Mouse (Mus musculus) CH12.LX (cell line): Measurements from ENCODE around the gene Socs2. TPM values are rescaled to one million over a fixed set of nuclear protein-coding genes. Genes with fewer than 3 reads are reported as not detected.

Source experiments
- DNase-seq: peaks from one replicate; pipeline ENCODE4 v3.0.0-alpha.2; 2013; ENCODE audit errors: extremely low read depth
- H3K27ac ChIP-seq: 2 replicates; pipeline ENCODE4 v1.5.1; 2012; ENCODE audit warnings: low read depth, mild to moderate bottlenecking, control low read depth, moderate library complexity; ENCODE audit not compliant: insufficient read depth
- H3K27me3 ChIP-seq: replicated peaks from 2 replicates; pipeline ENCODE3; 2012; ENCODE audit warnings: inconsistent platforms
- H3K36me3 ChIP-seq, 2 experiments: replicated peaks in 1 of 2; 2 replicates each; pipeline versions ENCODE3 to v1.6.1; 2012; ENCODE audit warnings: inconsistent platforms in 1 of 2, low read length in 1 of 2, mild to moderate bottlenecking in 1 of 2, mixed read lengths in 1 of 2, moderate library complexity in 1 of 2; ENCODE audit not compliant: control insufficient read depth in 1 of 2, insufficient read depth in 1 of 2
- H3K4me1 ChIP-seq, 2 experiments: 2 replicates each; pipeline ENCODE4 v1.6.1; 2012; ENCODE audit warnings: inconsistent platforms in 1 of 2, moderate library complexity in 1 of 2; ENCODE audit not compliant: insufficient read depth in 2 of 2, control insufficient read depth in 1 of 2
- H3K4me2 ChIP-seq: 2 replicates; pipeline ENCODE4 v1.6.1; 2012; ENCODE audit warnings: low read depth, mild to moderate bottlenecking, control low read depth; ENCODE audit not compliant: poor library complexity, insufficient read depth, severe bottlenecking
- H3K4me3 ChIP-seq, 3 experiments: fragments of 150-350 bp in 1 of 3; sonication (generic) in 1 of 3; replicated peaks in 1 of 3; 2 replicates each; pipeline versions ENCODE3 to v1.5.1; 2011 to 2012; ENCODE audit warnings: low read depth in 2 of 3, low read length in 2 of 3, mild to moderate bottlenecking in 2 of 3, moderate library complexity in 2 of 3, control low read depth in 1 of 3, improper control_type of control experiment in 1 of 3, inconsistent platforms in 1 of 3, mixed read lengths in 1 of 3; ENCODE audit not compliant: poor library complexity in 1 of 3
- H3K79me2 ChIP-seq: replicated peaks from 2 replicates; pipeline ENCODE4 v1.6.1; 2012; ENCODE audit warnings: mild to moderate bottlenecking, moderate library complexity; ENCODE audit not compliant: control insufficient read depth, poor library complexity, insufficient read depth, severe bottlenecking; ENCODE audit errors: extremely low read depth
- H3K9ac ChIP-seq: 2 replicates; pipeline ENCODE4 v1.6.1; 2012; ENCODE audit warnings: low read depth, mild to moderate bottlenecking, control low read depth, moderate library complexity; ENCODE audit not compliant: insufficient read depth
- H3K9me3 ChIP-seq: replicated peaks from 2 replicates; pipeline ENCODE3; 2012; ENCODE audit warnings: low read length, inconsistent platforms, mixed read lengths
- BHLHE40 ChIP-seq: IDR thresholded peaks from 2 replicates; pipeline ENCODE4 v1.6.1; 2011; ENCODE audit warnings: mild to moderate bottlenecking, low read depth, low read length, improper control_type of control experiment
- CHD2 ChIP-seq: IDR thresholded peaks from 2 replicates; pipeline ENCODE4 v1.6.1; 2011; ENCODE audit warnings: low read length, improper control_type of control experiment
- CTCF ChIP-seq, 2 experiments: IDR thresholded peaks in 1 of 2; conservative IDR thresholded peaks in 1 of 2; 2 replicates each; pipeline ENCODE4 v1.5.1; 2011 to 2012; ENCODE audit warnings: low read depth in 2 of 2, low read length in 2 of 2, improper control_type of control experiment in 1 of 2, inconsistent platforms in 1 of 2, mild to moderate bottlenecking in 1 of 2, moderate library complexity in 1 of 2
- E2F4 ChIP-seq: IDR thresholded peaks from 2 replicates; pipeline ENCODE4 v1.6.1; 2011; ENCODE audit warnings: low read depth, low read length, improper control_type of control experiment; ENCODE audit not compliant: insufficient replicate concordance
- GABPA ChIP-seq: IDR thresholded peaks from 2 replicates; pipeline ENCODE4 v1.6.1; 2012; ENCODE audit warnings: low read depth, low read length, improper control_type of control experiment, inconsistent platforms; ENCODE audit not compliant: insufficient replicate concordance
- HCFC1 ChIP-seq: IDR thresholded peaks from 2 replicates; pipeline ENCODE4 v1.6.1; 2012; ENCODE audit warnings: low read depth, mild to moderate bottlenecking, inconsistent platforms, low read length, improper control_type of control experiment
- JUN ChIP-seq: IDR thresholded peaks from 2 replicates; pipeline ENCODE4 v1.6.1; 2011; ENCODE audit warnings: low read depth, mild to moderate bottlenecking, low read length, improper control_type of control experiment, moderate library complexity; ENCODE audit not compliant: insufficient read depth
- MAZ ChIP-seq: IDR thresholded peaks from 2 replicates; pipeline ENCODE4 v1.6.1; 2012; ENCODE audit warnings: low read depth, mild to moderate bottlenecking, inconsistent platforms, low read length, improper control_type of control experiment, moderate library complexity
- MEF2A ChIP-seq: IDR thresholded peaks from 2 replicates; pipeline ENCODE4 v1.6.1; 2014; ENCODE audit warnings: low read depth, mild to moderate bottlenecking, inconsistent platforms, low read length, improper control_type of control experiment, borderline replicate concordance
- MXI1 ChIP-seq: IDR thresholded peaks from 2 replicates; pipeline ENCODE4 v1.6.1; 2011; ENCODE audit warnings: mild to moderate bottlenecking, low read depth, low read length, improper control_type of control experiment
- MYC ChIP-seq: IDR thresholded peaks from 2 replicates; pipeline ENCODE4 v1.6.1; 2011; ENCODE audit warnings: low read depth, mild to moderate bottlenecking, improper control_type of control experiment, low read length
- RCOR1 ChIP-seq: conservative IDR thresholded peaks from 2 replicates; pipeline ENCODE4 v1.6.1; 2012; ENCODE audit warnings: low read depth, mild to moderate bottlenecking, inconsistent platforms, low read length, improper control_type of control experiment
- TBP ChIP-seq: conservative IDR thresholded peaks from 2 replicates; pipeline ENCODE4 v1.6.1; 2011; ENCODE audit warnings: low read depth, low read length, improper control_type of control experiment
- TCF12 ChIP-seq: IDR thresholded peaks from 2 replicates; pipeline ENCODE4 v1.6.1; 2014; ENCODE audit warnings: low read depth, mild to moderate bottlenecking, inconsistent platforms, low read length, improper control_type of control experiment
- UBTF ChIP-seq: IDR thresholded peaks from 2 replicates; pipeline ENCODE4 v1.6.1; 2012; ENCODE audit warnings: low read depth, mild to moderate bottlenecking, inconsistent platforms, low read length, improper control_type of control experiment, moderate library complexity
- USF2 ChIP-seq: conservative IDR thresholded peaks from 2 replicates; pipeline ENCODE4 v1.6.1; 2011; ENCODE audit warnings: low read depth, low read length, improper control_type of control experiment
- ZMIZ1 ChIP-seq: IDR thresholded peaks from 2 replicates; pipeline ENCODE4 v1.6.1; 2012; ENCODE audit warnings: low read depth, mild to moderate bottlenecking, inconsistent platforms, low read length, improper control_type of control experiment
- dilution Hi-C: fragments of 300-500 bp; cut with MboI; formaldehyde crosslinking; loops from 2 replicates; pipeline ENCODE4 v1.14.3; 2020; ENCODE audit warnings: low sequenced_read_pairs; ENCODE audit not compliant: extremely low pct_unique_long_range_greater_than_20kb, extremely low pct_ligation_motif_present
- in situ Hi-C: fragments of 300-500 bp; cut with MboI; formaldehyde crosslinking; loops from 3 replicates; pipeline ENCODE4 v1.14.3; 2019; ENCODE audit warnings: low sequenced_read_pairs, low pct_ligation_motif_present, low pct_unique_long_range_greater_than_20kb, mixed read lengths
- polyA plus RNA-seq: library from polyadenylated mRNA; unstranded; fragments of >175 nt; gene quantifications from 2 replicates; pipeline ENCODE4 v1.2.1, GENCODE M21; 2012; ENCODE audit warnings: low read depth; ENCODE audit not compliant: insufficient read length
- total RNA-seq, 2 experiments: library from RNA; depleted of rRNA; stranded (reverse); fragments of 300-350 nt in 1 of 2; fragments of >200 nt in 1 of 2; gene quantifications; 2 replicates each; pipeline ENCODE4 v1.2.3; 2012 to 2014

Socs2 gene
- total and polyA plus RNA-seq, 3 experiments: 7.8 to 16.3 (median 15.7) TPM

GRCm38 (mm10) chr10:95407541-95408160, 9.3 kb downstream of the Socs2 start:
- H3K9me3 ChIP-seq: no peaks in the 10 kb centered on the region
- H3K4me3 ChIP-seq: no peak overlapping the region
- no peaks in the 10 kb centered on the region for H3K27me3 ChIP-seq
- H3K79me2 ChIP-seq: no peaks in the 10 kb centered on the region
- TF ChIP-seq MYC: no peak
- TF ChIP-seq MXI1: no peak
- dilution Hi-C loops: no loop called here
- no peak overlapping the region for H3K4me2 ChIP-seq
- in situ Hi-C loops: no loop called here
- DNase-seq: no peak
- H3K27ac ChIP-seq: no peak overlapping the region
- H3K4me1 ChIP-seq: no peaks in the 10 kb centered on the region
- H3K9ac ChIP-seq: no peak overlapping the region
- peaks cover 0 to 15% of the 10 kb centered on the region in 2 experiments for H3K36me3 ChIP-seq

- H3K4me2 ChIP-seq: no peak overlapping the region
- no peaks in the 10 kb centered on the region for H3K4me1 ChIP-seq
- H3K4me3 ChIP-seq: no peak overlapping the region
- no peak overlapping the region for H3K27ac ChIP-seq
- H3K9ac ChIP-seq: no peak overlapping the region
- H3K79me2 ChIP-seq: no peaks in the 10 kb centered on the region
- no peaks in the 10 kb centered on the region for H3K9me3 ChIP-seq
- DNase-seq: no peak
- TF ChIP-seq ZMIZ1: no peak
- TF ChIP-seq RCOR1: no peak
- no peak for TF ChIP-seq JUN
- no peak for TF ChIP-seq GABPA
- TF ChIP-seq TBP: no peak
- no peak for TF ChIP-seq CTCF (conservative IDR thresholded peaks at IDR 0.05 in 1 of 2, IDR thresholded peaks at IDR 0.05 in 1 of 2; ENCODE audit: low read depth in 2 of 2, low read length in 2 of 2)
- TF ChIP-seq MYC: no peak
- TF ChIP-seq BHLHE40: no peak
- TF ChIP-seq E2F4: no peak
- no peak for TF ChIP-seq HCFC1
- TF ChIP-seq CHD2: no peak
- TF ChIP-seq MEF2A: no peak
- in situ Hi-C loops (no loop called here), dilution Hi-C loops (no loop called here)
- no peaks in the 10 kb centered on the region for H3K27me3 ChIP-seq
- H3K36me3 ChIP-seq: peaks cover 0 to 3% of the 10 kb centered on the region in 2 experiments
Observed at GRCm38 (mm10) chr10:95404774-95405173, 12.2 kb downstream of the Socs2 start.

GRCm38 (mm10) chr10:95399689-95400354, 17.2 kb downstream of the Socs2 start:
- no peak overlapping the region for H3K4me3 ChIP-seq
- TF ChIP-seq UBTF (no peak), USF2 (no peak), MAZ (no peak), BHLHE40 (no peak), TCF12 (no peak)
- TF ChIP-seq, all 38 proteins: peak for 0
- DNase-seq: no peak
- H3K79me2 ChIP-seq: no peaks in the 10 kb centered on the region
- H3K4me2 ChIP-seq: no peak overlapping the region
- H3K9ac ChIP-seq: no peak overlapping the region
- no peaks in the 10 kb centered on the region for H3K27me3 ChIP-seq
- in situ Hi-C loops: no loop called here
- dilution Hi-C loops: no loop called here
- H3K9me3 ChIP-seq: no peaks in the 10 kb centered on the region
- H3K27ac ChIP-seq: no peak overlapping the region
- H3K36me3 ChIP-seq: no peaks in the 10 kb centered on the region
- H3K4me1 ChIP-seq: peaks cover 0 to 10% of the 10 kb centered on the region in 2 experiments; a peak in 2 of 4 replicates
